Mouse (Mus musculus) cerebellum, adult 9-10 months (tissue): Measurements from ENCODE around the gene Mlc1.

Experiments
- DNase-seq: peaks from one replicate; pipeline ENCODE4 v3.0.0; 2022

The Mlc1 gene

DNA sequence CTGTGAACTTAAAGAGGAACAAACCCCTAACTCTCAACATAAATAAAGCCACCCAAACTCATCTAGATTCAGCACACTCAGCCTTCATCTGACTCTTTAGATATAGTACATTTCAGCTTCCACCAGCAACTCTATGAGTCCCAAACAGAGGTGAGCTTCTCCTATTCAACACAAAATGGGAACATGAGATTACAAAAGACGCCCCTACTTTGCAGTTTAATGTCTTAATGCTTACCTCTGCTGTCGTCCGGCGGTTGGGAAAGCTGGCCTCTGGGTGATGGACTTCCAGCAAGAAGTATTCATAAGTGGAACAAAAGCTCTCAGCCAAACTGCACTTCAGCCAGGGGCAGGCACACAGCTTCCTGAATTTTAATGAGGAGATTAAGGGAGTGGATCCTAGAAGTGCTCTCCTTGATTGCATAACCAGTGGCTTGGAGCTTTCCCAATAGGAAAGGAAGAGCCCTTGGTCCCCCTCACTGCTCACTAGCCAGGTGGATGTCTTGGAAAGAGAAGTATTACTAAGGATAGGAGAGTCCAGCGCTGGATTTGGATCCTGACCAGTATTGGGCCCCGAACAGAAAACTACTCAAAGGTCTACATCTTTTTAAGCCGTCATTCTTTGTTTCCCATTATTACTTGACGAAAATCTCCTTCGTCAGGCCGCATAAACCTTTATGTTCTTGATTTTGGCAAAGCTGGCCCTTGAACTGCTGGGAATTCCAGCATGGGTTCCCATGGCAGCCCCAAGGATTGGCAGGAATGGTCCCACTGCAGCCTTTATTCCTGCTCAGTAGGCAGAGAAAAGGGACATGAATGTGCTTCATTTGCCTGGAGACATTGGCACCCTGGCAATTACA, at the start of gene Mlc1:
TSS of gene Mlc1 (minus strand) at position 727 of the 857 bp plus-strand sequence.
- peak; percentile 26 for DNase-seq

DNA sequence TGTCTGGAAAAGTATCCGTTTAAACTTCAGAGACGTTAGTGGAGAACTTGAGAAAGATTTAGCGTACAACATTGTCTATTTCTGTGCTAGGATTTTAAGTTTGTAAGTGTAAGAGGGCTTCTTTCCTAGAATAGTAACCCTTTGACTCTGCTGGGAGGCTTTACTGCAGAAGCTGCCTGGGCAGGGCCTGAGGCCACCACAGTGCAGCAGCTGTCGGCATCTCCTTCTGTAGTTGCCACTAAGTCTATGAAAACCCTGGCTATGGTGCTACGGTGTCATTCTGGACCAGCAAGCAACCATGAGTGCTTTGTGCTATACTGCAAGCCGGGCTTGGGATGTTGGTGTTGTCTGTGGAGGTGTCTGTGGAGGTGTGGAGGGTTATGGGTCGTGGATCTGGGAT, 41.7 kb upstream of the Mlc1 start:
- no peak for DNase-seq

DNA sequence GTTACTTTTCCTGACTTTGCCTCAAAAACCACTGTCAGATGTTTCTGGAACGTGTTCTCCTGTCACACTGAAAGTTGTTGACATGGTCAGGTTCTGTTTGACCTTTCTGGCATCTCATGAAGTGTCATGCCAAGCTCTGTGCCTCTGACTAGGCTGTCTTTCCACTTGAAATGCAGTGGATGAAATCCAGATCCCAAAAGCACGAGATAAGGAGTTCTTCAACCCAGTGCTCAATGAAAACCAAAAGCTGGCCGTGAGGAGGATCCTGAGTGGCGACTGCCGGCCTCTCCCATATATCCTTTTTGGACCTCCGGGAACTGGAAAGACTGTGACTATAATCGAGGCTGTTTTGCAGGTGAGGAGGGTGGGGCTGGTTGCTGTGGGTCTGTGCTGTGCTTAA, 41.3 kb upstream of the Mlc1 start:
- no peak for DNase-seq

DNA sequence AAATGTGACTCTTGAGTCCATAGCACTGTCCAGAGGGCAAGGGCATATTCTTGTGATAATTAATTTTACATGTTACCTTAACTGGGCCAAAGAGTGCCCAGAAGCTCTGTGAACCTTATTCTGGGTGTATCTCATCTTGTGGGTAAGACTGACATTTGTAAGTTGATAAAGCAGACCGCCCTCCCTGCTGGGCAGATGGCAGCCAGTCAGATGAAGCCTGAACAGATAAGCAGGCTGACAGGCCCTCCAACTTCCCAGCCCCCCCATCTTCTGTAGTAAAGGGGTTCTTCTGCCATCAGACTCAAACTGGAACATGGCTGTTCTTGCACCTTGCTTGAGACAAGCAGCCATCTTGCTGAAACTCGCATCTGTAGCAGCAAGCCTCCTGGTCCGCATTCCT, 37.9 kb upstream of the Mlc1 start:
- no peak for DNase-seq

DNA sequence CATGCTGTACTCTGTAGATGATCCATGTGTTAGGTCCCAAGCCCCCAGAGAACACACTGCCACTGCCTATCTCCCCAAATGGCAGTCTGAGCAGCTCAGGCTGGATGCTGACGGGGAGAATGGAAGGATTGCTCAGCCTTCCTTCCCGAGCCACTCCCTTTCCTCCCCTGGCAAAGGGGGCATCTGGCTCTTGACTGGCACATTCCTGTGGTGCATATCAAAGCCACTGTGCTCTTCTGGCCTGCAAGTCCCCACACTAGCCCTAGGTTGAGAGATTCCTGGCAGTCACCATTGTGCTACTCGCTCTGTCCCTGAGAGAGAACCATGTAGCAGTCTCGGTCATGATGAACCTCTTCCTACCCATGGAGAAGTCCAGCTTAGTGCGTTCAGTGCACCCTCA, 29.0 kb upstream of the Mlc1 start:
- no peak for DNase-seq

DNA sequence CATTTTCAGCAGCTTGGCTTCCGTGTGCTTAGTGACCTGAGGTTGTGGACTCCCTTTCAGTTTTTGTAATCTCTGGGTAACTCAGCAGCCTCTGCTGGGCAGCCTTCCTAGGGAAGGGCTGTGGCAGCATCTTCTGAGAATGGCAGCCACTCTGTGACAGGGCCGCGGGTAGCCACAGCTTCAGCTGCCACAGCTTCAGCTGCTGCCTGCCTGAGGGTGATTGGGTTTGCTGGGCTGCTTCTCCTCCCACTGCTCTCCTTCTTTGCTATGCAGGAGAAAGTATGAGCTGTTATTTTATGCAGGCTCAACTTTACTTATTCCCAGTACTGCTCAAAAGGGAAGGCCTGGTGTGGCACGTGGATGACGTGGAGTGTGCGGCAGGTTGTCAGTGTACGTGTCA, 28.2 kb upstream of the Mlc1 start:
- no peak for DNase-seq

DNA sequence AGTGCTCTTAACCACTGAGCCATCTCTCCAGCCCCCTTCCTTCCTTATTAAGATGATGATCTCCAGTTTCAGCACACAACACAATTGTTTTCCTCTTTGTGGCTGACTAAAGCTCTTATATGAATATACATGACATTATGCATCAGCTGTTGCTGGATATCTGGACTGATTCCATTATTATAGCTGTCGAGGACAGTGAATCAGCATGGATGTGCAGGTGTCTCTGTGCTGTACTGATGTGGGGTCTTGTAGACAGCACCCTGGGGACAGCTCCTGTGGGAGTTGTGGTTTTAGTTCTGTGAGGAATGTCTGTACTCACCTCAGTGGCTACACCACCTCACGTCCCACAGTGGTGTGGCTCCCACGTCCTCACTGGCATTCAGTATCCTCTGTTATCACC, 22.4 kb upstream of the Mlc1 start:
- no peak for DNase-seq

DNA sequence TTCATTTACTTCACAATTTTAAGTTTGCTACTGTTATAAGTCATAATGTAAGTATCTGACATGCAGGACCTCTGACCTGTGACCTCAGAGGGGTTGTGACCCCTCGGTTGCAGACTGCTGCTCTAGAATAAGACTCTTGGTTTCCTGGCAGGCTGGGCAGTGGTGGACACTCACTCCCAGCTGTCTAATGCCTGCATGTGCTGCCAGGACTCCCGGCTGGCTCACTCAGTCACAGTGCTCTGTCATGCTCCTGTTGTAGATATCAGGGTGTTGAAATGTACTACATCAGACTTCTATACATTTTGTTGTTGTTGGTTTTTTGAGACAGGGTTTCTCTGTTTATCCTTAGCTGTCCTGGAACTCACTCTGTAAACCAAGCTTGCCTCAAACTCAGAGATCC, 21.6 kb upstream of the Mlc1 start:
- no peak for DNase-seq

DNA sequence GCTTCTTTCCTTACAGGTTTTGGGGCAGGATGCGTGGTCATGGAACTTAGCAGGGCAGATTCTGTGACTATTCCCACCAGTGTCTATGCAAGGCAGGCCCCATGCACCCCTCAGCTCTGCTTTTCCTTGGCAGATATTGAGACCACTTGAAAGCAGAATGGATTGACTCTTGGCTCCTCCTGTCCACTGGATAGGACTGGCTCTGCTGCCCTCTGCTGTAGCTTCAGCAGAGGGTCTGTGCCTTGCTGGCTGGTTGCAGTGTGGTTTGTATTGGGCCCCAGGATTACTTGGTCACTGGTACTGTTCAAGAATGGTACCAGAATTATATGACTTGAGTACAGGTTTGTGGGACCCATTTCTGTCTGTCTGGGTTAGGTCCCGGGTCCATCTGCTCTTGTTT, 20.3 kb upstream of the Mlc1 start:
- DNase-seq = no peak

DNA sequence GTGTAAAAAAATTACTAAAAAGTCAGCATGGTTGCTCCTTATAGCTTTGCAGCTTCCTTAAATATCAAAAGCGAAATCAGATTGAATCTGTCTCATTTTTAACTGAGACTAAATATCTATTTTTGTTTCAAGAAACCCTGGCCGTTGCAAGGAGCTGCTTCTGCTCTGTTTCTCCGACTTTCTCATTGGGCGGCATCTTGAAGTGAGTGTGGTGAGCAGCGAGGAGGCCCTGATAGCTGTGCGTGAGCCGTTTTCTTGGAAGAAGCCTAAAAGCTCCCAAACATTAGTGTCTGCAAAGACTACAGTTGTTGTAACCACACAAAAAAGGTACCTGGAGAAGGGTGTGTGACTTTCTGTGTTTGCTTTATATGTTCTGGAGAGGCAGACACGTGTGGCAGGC, 19.8 kb upstream of the Mlc1 start:
- DNase-seq = no peak

DNA sequence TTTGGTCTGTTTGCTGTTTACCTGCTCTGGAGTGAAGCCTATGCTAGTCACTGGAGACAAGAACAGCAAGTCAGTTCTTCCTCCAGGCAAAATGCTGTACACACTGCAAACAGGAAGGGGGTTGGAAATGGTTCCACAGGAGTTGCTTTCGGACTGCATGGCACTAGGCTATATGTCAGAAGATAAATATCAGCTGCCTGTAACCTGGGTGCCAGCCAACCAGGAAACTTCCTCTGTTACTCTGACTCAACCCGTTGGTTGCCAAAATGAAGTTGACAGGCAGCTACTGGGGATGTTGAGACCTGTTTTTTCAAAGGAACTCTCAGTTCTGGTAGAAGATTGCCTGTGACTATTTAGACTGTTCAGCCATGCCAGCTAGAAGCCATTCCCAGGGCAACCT, 10.4 kb upstream of the Mlc1 start:
- no peak for DNase-seq

DNA sequence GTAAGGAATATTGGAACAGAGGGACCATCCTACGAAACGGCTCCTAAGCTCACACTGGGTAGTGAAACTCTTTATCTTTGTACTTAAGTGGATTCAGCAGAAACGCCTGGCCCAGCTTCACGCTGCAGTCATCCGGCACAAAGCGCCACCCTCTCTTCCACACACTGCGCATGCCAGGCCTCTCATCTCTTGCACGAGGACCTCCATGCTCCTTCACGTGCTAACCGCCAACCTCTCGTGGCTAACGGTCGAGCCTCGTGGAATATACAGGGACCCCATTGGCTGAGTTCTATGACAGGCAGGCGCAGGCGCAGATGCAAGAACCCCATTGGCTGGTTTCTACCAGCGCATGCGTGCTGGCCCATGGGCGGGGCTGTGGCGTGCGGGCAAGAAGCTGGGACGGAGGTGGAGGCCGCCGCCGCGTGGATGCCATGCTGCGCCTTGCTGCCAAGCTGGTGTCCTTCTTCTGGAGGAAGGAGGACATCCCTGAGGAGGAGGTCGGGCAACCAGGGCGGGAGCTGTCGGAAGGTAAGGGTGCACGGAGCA, 3.8 kb upstream of the Mlc1 start, which contains the start of gene Mov10l1:
TSS of gene Mov10l1 (plus strand) at position 376 of the 546 bp plus-strand sequence.
- no peak for DNase-seq

DNA sequence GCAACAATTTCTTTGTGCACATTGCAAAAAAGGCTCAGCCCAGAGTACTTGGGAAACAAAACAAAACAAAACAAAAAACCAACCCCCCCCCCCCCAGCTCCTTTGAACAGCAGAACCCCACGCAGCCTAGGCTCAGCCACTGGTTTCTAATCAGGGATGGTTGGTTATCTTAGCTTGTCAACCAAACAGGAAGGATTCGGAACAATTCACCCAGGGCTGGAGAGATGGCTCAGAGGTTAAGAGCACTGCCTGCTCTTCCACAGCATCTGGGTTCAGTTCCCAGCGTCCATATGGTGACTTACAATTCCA, 285 bp upstream of the Mlc1 start:
- no peak for DNase-seq

DNA sequence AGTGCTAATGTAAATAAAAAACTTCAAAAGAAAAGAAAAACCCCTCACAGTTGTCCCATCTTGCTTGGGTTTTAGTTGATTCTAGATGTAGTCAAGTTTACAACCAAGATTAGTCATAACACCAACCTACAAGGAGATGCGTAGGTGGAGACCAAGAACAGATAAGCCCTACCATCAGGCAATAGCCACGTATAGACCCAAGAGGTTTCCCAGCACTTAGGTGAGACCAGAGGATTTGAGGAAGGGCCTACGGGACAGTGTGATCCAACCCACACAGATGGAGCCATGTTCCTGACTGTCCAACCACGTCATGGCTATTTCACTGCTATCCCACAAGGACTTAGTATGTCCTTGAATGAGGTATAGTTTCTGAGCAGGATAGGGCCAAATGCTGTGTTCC, 6.5 kb downstream of the Mlc1 start:
- no peak for DNase-seq

DNA sequence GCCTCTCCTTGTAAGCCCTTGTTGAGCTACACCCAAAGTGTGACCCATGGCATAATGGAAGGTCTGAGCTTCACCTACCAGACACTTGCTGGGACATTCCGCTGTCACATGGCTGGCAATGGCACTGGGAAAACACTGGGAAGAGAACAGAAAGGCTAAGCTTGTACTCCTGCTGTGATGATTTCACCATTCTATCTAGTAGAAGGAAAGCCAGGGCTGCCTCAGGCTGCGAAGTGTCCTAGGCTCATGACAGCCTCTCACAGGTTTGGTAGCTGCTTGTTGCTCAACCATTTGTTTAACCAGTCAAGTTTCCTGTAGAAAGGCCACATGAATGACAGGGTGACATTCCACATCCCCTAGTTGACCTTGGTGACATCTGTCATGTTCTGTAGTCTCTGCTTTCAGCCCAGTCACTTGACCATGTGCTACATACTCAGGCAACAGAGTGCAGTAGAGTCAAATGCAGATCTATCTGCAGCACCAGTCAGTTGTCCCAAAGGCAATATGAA, 14.7 kb downstream of the Mlc1 start:
- DNase-seq = no peak

DNA sequence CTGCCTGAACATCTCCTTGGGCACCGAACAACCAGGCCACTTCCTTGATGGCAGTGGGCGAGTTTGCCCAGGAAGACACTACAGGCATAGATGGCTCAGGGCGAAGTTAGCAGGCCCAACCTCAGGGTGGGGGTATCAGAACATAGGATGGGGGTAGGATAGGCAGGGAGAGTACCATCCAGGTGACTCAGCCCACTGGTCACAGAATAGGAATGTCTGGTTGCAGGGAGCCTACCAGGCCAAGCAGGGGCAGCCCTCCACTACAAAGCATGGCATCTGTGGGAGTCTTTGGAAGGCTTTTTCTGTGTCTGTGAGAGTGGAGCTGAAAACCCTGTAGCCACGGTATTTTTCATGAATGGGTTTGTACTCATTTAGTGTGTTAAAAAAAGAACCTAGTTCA, 21.3 kb downstream of the Mlc1 start:
- no peak for DNase-seq

DNA sequence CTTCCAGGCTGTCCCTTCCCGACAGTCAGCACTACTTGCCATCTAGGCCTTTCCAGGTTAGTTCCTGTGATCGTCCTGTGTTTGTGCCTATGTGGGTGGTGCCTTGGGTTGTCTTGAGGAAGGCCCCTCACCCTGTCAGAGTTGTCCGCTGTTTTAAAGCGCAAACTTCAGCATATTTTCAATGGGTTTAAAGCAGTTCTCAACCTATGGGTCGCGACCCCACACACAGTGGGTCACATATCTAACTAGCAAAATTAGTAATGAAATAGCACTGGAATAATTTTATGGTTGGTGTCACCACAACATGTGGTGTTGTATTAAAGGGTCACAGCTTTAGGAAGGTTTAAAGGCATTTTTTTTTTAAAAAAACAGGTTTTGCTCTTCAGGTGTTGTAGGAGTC, 23.5 kb downstream of the Mlc1 start:
- DNase-seq = no peak

DNA sequence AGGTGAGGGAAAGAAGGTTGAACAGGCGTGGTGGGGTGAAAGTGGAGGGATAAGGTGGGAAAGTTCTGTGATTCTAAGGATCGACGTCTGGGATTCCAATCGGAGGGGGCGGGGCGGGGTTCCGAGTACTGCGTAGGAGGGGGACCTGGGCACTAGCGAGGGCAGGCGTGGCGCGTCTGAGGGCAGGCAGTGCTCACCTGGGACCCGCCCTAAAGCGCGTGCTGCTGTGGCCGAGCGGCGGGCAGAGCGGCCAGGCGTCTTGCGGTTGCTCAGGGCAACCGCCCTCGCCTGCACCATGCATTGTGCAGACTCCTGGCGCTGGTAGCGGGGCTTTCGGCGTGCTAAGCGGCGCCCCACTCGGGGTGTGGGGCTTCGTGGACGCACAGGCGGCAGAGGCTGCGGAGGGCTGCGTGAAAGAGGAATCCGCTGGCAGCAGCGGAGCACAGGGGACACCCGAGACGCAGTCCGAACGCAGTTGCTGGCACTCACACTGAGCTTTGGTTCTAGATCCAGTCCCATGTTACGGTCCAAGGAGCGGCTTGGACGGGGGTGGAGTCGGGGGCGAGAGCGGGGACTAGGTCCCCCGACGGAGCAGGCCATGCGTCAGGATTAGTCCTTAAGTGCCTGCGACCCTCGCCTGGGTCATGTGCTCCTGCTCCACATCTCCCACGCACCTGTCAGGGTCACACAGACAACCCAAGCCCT, 24.3 kb downstream of the Mlc1 start, which contains the start of gene Ttll8:
TSS of gene Ttll8 (minus strand) at position 51 of the 705 bp plus-strand sequence.
- no peak for DNase-seq

DNA sequence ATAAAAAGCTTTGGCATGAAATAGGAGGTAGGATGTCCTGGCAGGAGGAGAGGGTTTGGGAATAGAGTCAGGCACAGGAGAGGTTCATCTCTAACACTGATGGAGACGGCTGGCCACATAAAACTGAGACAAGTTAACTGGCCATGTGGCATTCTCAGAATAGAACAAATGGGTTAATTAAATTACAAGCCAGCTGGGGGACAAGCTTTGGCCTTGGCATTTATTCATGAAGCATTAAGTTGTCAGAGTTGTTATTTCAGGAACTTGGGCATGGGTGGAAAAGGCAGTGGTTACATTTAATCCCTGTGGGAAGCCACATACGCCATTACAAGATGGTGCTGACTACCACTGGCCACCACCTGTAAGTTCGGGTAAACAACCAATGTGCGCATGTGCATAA, 27.6 kb downstream of the Mlc1 start:
- no peak for DNase-seq

DNA sequence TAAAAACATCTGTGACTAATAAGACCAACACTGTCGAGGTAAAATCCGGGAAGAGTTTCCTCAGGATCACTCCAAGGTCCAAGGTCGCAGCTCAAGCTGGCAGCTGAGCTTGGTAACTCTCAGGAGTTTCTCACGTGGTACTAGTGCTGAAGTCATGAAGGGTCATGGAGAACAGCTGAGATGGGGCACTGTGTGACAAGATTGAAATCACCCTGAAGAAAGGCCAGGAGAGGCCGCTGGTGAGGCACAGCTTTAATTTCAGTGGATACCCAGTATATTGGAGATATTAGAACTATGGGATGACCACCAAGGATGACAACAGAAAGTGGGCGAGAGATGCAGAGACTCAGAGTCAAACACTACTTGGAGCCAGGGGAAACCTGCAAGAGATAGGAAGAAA, 32.0 kb downstream of the Mlc1 start:
- no peak for DNase-seq

DNA sequence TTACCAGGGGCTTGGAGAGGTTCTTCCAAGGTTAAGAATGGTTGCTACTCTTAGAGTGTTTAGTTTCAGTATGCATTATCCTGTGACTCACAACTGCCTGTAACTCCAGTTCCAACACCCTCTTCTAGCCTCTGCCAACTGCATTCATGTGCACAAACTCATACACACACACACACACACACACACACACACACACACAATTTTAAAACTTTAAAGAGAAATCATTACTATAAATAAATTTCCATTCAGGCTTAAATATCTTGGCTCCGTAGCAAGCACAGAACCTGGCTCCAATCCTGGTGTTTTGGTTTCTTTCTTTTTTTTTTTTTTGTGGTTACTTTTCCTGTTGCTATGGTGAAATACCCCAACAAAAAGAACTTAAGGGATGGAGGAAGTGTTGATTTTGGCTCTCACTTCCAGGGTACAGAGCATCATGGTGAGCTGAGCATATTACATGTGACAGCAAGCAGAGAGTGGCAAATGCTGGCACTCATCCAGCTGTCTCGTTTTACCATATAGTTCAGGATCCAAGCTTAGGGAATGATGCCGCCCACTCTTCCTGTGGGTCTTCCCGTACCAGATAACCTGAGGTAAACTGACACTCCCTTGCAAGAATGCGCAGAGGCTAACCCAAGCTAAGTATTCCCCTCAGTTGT, 34.8 kb downstream of the Mlc1 start:
- no peak for DNase-seq

DNA sequence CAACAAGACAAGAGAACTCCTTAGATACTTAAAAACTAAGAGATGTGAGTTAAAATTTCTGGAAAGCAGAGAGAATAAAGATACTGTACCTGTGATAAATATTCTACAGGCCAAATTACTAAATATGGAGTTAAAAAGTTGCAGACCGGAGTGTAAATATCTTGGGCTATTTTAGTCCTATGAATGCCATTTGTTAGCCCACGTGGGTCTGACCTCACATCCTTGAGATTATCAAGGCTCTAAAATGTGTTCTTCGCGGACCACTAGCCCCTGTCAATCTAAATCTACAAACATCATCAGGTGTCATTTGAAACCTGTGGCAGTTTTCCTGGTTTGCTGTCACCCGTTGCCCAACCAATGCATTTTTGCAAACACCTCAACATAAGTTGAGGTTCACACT, 36.0 kb downstream of the Mlc1 start:
- DNase-seq = no peak

DNA sequence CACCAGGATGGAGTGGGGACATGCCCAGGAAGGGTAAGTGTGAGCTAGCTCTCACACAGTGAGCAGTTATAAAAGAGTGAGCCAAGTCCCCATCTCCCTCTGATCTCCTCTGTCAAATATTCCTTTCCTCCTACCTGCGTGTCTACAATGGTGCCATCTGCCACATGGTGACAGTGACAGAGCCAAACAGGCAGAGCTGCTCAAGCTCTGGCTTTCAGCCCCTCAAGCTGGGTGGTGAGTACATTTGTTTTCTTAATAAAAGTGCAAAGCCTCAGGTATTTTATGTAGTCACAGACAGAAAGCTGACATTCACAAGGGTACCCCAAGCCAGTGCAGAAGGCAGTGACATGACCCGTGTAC, 41.5 kb downstream of the Mlc1 start:
- DNase-seq = no peak
